Mouse (Mus musculus): ENCODE data around the gene Elmod2. TPM values are rescaled to one million over a fixed set of nuclear protein-coding genes. Genes with fewer than 3 reads are reported as not detected.

Elmod2 gene
- polyA plus RNA-seq (2014; fragmentation: Nextera tagmentation; extraction: Ambion mirVana), result 24.1 and 24.9 TPM in 2 replicates

- peaks cover 23% of the 10 kb centered on the region for H3K36me3 ChIP-seq (replicated peaks; ENCODE audit: control insufficient read depth, insufficient read depth)
- DNase-seq (ENCODE audit: low spot score) (peak; percentile 98), ATAC-seq (ENCODE audit: low FRiP score) (peak; percentile 100)
- peaks cover 14% of the 10 kb centered on the region; the same call in 1 of the 2 replicates for H3K4me1 ChIP-seq (replicated peaks; ENCODE audit: control insufficient read depth, insufficient read depth, low read length)
- WGBS, result under 1% methylated on average over 78 of the region's 85 CpGs
- peak within 1 kb of the TSS; percentile 84 for H3K9ac ChIP-seq
- no peaks in the 10 kb centered on the region for H3K27me3 ChIP-seq (ENCODE audit: control insufficient read depth, insufficient read depth, low read length)
- peak within 1 kb of the TSS; percentile 93 for H3K4me2 ChIP-seq (replicated peaks)
- H3K27ac ChIP-seq, result peak within 1 kb of the TSS; percentile 90
- H3K4me3 ChIP-seq (replicated peaks; ENCODE audit: low read length), result peak within 1 kb of the TSS; percentile 81
- no peaks in the 10 kb centered on the region for H3K9me3 ChIP-seq (ENCODE audit: control insufficient read depth, low read length)
Observed at GRCm38 (mm10) chr8:83331899-83332697, at the start of gene Elmod2. TSS of gene Elmod2 (minus strand) at chr8:83332486.

- Histone ChIP-seq H3K27me3 (ENCODE audit: control insufficient read depth, insufficient read depth, low read length) (no peaks in the 10 kb centered on the region), H3K4me1 (replicated peaks; ENCODE audit: control insufficient read depth, insufficient read depth, low read length) (no peaks in the 10 kb centered on the region), H3K4me2 (replicated peaks) (no peak overlapping the region), H3K36me3 (replicated peaks; ENCODE audit: control insufficient read depth, insufficient read depth) (no peaks in the 10 kb centered on the region), H3K4me3 (replicated peaks; ENCODE audit: low read length) (no peak overlapping the region), H3K9ac (no peak overlapping the region), H3K27ac (no peak overlapping the region), H3K9me3 (ENCODE audit: control insufficient read depth, low read length) (no peaks in the 10 kb centered on the region)
- ATAC-seq (ENCODE audit: low FRiP score) (no peak), DNase-seq (ENCODE audit: low spot score) (no peak)
- 70% methylated on average over 2 of the region's 2 CpGs for WGBS
Observed at GRCm38 (mm10) chr8:83381016-83381415, 48.7 kb upstream of the Elmod2 start.

GRCm38 (mm10) chr8:83380141-83380540, 47.9 kb upstream of the Elmod2 start:
- ATAC-seq (ENCODE audit: low FRiP score) (no peak), DNase-seq (ENCODE audit: low spot score) (no peak)
- no peaks in the 10 kb centered on the region for H3K27me3 ChIP-seq (ENCODE audit: control insufficient read depth, insufficient read depth, low read length)
- H3K9me3 ChIP-seq (ENCODE audit: control insufficient read depth, low read length), result no peaks in the 10 kb centered on the region
- H3K4me3 ChIP-seq (replicated peaks; ENCODE audit: low read length), result no peak overlapping the region
- no peaks in the 10 kb centered on the region for H3K36me3 ChIP-seq (replicated peaks; ENCODE audit: control insufficient read depth, insufficient read depth)
- H3K9ac ChIP-seq, result no peak overlapping the region
- H3K27ac ChIP-seq, result no peak overlapping the region
- no peaks in the 10 kb centered on the region for H3K4me1 ChIP-seq (replicated peaks; ENCODE audit: control insufficient read depth, insufficient read depth, low read length)
- 77% methylated on average over 4 of the region's 4 CpGs for WGBS
- H3K4me2 ChIP-seq (replicated peaks), result no peak overlapping the region

GRCm38 (mm10) chr8:83377231-83377630, 44.9 kb upstream of the Elmod2 start:
- no peaks in the 10 kb centered on the region for H3K27me3 ChIP-seq (ENCODE audit: control insufficient read depth, insufficient read depth, low read length)
- H3K4me1 ChIP-seq (replicated peaks; ENCODE audit: control insufficient read depth, insufficient read depth, low read length), result no peaks in the 10 kb centered on the region
- DNase-seq (ENCODE audit: low spot score) (no peak), ATAC-seq (ENCODE audit: low FRiP score) (no peak)
- H3K36me3 ChIP-seq (replicated peaks; ENCODE audit: control insufficient read depth, insufficient read depth), result no peaks in the 10 kb centered on the region
- no peak overlapping the region for H3K4me2 ChIP-seq (replicated peaks)
- no peak overlapping the region for H3K27ac ChIP-seq
- no peak overlapping the region for H3K4me3 ChIP-seq (replicated peaks; ENCODE audit: low read length)
- H3K9ac ChIP-seq, result no peak overlapping the region
- H3K9me3 ChIP-seq (ENCODE audit: control insufficient read depth, low read length), result no peaks in the 10 kb centered on the region

- DNase-seq (ENCODE audit: low spot score) (no peak), ATAC-seq (ENCODE audit: low FRiP score) (no peak)
- no peak overlapping the region for H3K27ac ChIP-seq
- no peaks in the 10 kb centered on the region for H3K36me3 ChIP-seq (replicated peaks; ENCODE audit: control insufficient read depth, insufficient read depth)
- H3K27me3 ChIP-seq (ENCODE audit: control insufficient read depth, insufficient read depth, low read length), result no peaks in the 10 kb centered on the region
- no peak overlapping the region for H3K9ac ChIP-seq
- H3K4me2 ChIP-seq (replicated peaks), result no peak overlapping the region
- WGBS, result 78% methylated on average over 7 of the region's 7 CpGs
- H3K4me3 ChIP-seq (replicated peaks; ENCODE audit: low read length), result no peak overlapping the region
- H3K9me3 ChIP-seq (ENCODE audit: control insufficient read depth, low read length), result no peaks in the 10 kb centered on the region
- no peaks in the 10 kb centered on the region for H3K4me1 ChIP-seq (replicated peaks; ENCODE audit: control insufficient read depth, insufficient read depth, low read length)
Observed at GRCm38 (mm10) chr8:83363156-83363769, 31.0 kb upstream of the Elmod2 start.

- no peaks in the 10 kb centered on the region for H3K27me3 ChIP-seq (ENCODE audit: control insufficient read depth, insufficient read depth, low read length)
- H3K36me3 ChIP-seq (replicated peaks; ENCODE audit: control insufficient read depth, insufficient read depth), result no peaks in the 10 kb centered on the region
- WGBS, result 97% methylated on average over 2 of the region's 2 CpGs
- no peaks in the 10 kb centered on the region for H3K4me1 ChIP-seq (replicated peaks; ENCODE audit: control insufficient read depth, insufficient read depth, low read length)
- H3K27ac ChIP-seq, result no peak overlapping the region
- no peak overlapping the region for H3K4me2 ChIP-seq (replicated peaks)
- no peak overlapping the region for H3K9ac ChIP-seq
- ATAC-seq (ENCODE audit: low FRiP score) (no peak), DNase-seq (ENCODE audit: low spot score) (no peak)
- no peaks in the 10 kb centered on the region for H3K9me3 ChIP-seq (ENCODE audit: control insufficient read depth, low read length)
- H3K4me3 ChIP-seq (replicated peaks; ENCODE audit: low read length), result no peak overlapping the region
Observed at GRCm38 (mm10) chr8:83351315-83351714, 19.0 kb upstream of the Elmod2 start.

- ATAC-seq (ENCODE audit: low FRiP score), result no peak
- no peak within 1 kb of the TSS for H3K4me3 ChIP-seq (replicated peaks; ENCODE audit: low read length)
- no peak within 1 kb of the TSS for H3K4me2 ChIP-seq (replicated peaks)
- WGBS, result 85% methylated on average over 18 of the region's 18 CpGs
- no peaks in the 10 kb centered on the region for H3K27me3 ChIP-seq (ENCODE audit: control insufficient read depth, insufficient read depth, low read length)
- no peak within 1 kb of the TSS for H3K9ac ChIP-seq
- no peak within 1 kb of the TSS for H3K27ac ChIP-seq
- no peaks in the 10 kb centered on the region for H3K4me1 ChIP-seq (replicated peaks; ENCODE audit: control insufficient read depth, insufficient read depth, low read length)
- no peaks in the 10 kb centered on the region for H3K9me3 ChIP-seq (ENCODE audit: control insufficient read depth, low read length)
- H3K36me3 ChIP-seq (replicated peaks; ENCODE audit: control insufficient read depth, insufficient read depth), result no peaks in the 10 kb centered on the region
- DNase-seq (ENCODE audit: low spot score), result no peak
Observed at GRCm38 (mm10) chr8:83348263-83348662, 16.0 kb upstream of the Elmod2 start, which contains the start of gene Mgat4d. TSS of gene Mgat4d (plus strand) at chr8:83348471.

GRCm38 (mm10) chr8:83342693-83343092, 10.4 kb upstream of the Elmod2 start:
- H3K4me3 ChIP-seq (replicated peaks; ENCODE audit: low read length), result no peak overlapping the region
- no peaks in the 10 kb centered on the region for H3K36me3 ChIP-seq (replicated peaks; ENCODE audit: control insufficient read depth, insufficient read depth)
- H3K4me1 ChIP-seq (replicated peaks; ENCODE audit: control insufficient read depth, insufficient read depth, low read length), result no peaks in the 10 kb centered on the region
- H3K27ac ChIP-seq, result no peak overlapping the region
- H3K4me2 ChIP-seq (replicated peaks), result no peak overlapping the region
- ATAC-seq (ENCODE audit: low FRiP score) (no peak), DNase-seq (ENCODE audit: low spot score) (peak; percentile 65)
- H3K9ac ChIP-seq, result no peak overlapping the region
- H3K27me3 ChIP-seq (ENCODE audit: control insufficient read depth, insufficient read depth, low read length), result no peaks in the 10 kb centered on the region
- H3K9me3 ChIP-seq (ENCODE audit: control insufficient read depth, low read length), result no peaks in the 10 kb centered on the region

- no peaks in the 10 kb centered on the region for H3K36me3 ChIP-seq (replicated peaks; ENCODE audit: control insufficient read depth, insufficient read depth)
- H3K4me3 ChIP-seq (replicated peaks; ENCODE audit: low read length), result no peak overlapping the region
- no peaks in the 10 kb centered on the region for H3K4me1 ChIP-seq (replicated peaks; ENCODE audit: control insufficient read depth, insufficient read depth, low read length)
- peak; percentile 21; the same call in 1 of the 2 replicates for ATAC-seq (ENCODE audit: low FRiP score)
- WGBS, result 84% methylated on average over 3 of the region's 3 CpGs
- H3K27me3 ChIP-seq (ENCODE audit: control insufficient read depth, insufficient read depth, low read length), result no peaks in the 10 kb centered on the region
- H3K4me2 ChIP-seq (replicated peaks), result no peak overlapping the region
- DNase-seq (ENCODE audit: low spot score), result no peak
- H3K9ac ChIP-seq, result no peak overlapping the region
- no peaks in the 10 kb centered on the region for H3K9me3 ChIP-seq (ENCODE audit: control insufficient read depth, low read length)
- no peak overlapping the region for H3K27ac ChIP-seq
Observed at GRCm38 (mm10) chr8:83342076-83342475, 9.8 kb upstream of the Elmod2 start.

All from hindbrain, embryonic 14.5 days (tissue).